In genomic region chr19:6412798-6413197, GRCm38 (mm10) we compare ENCODE assay signal across 18 mouse cellular contexts. TPM values are rescaled to one million over a fixed set of nuclear protein-coding genes. Genes with fewer than 3 reads are reported as not detected.
DNase-seq lines count a peak whose midpoint lies in the region; ATAC-seq and TF ChIP-seq lines count a peak whose summit lies in the region.
"Had no signal": no experiment of that assay in that cellular context is flagged by ENCODE, and none has a peak within 500 bp of the region (broad histone marks: within the 10 kb centered on the region; RNA-seq: fewer than 3 reads in every experiment).

No protein-coding gene starts in this region.

- no peak overlapping the region for H3K4me3 ChIP-seq in forebrain, embryonic 10.5 days
- H3K4me3 ChIP-seq in forebrain, embryonic 11.5 days (ENCODE audit: low read depth, low read length), result no peak overlapping the region
- H3K4me3 ChIP-seq in intestine, embryonic 15.5 days (replicated peaks), result no peak overlapping the region
- no peak overlapping the region for H3K4me3 ChIP-seq in intestine, embryonic 16.5 days (ENCODE audit: low read length)
- peak overlapping the region; percentile 78 for H3K4me3 ChIP-seq in E14TG2a.4 (replicated peaks; ENCODE audit: low read length)
- peak overlapping the region; percentile 21; the same call in 1 of the 2 replicates for H3K4me3 ChIP-seq in brown adipose tissue, adult 24 weeks (ENCODE audit: insufficient read depth, low read depth, low read length)
- H3K4me3 ChIP-seq in left cerebral cortex, adult 2 months, result no peak overlapping the region
- H3K4me3 ChIP-seq: forebrain, embryonic 13.5 days; stomach, embryonic 15.5 days had no signal

- H3K27me3 ChIP-seq in forebrain, embryonic 10.5 days (ENCODE audit: poor library complexity, severe bottlenecking), result peaks cover 23% of the 10 kb centered on the region
- H3K27me3 ChIP-seq in forebrain, embryonic 11.5 days (ENCODE audit: control insufficient read depth, insufficient read depth, low read length), result no peaks in the 10 kb centered on the region
- 0 out of 2 replicates have a peak, but pooled peaks cover 13% of the 10 kb centered on the region for H3K27me3 ChIP-seq in intestine, embryonic 15.5 days (replicated peaks)
- H3K27me3 ChIP-seq in intestine, embryonic 16.5 days (replicated peaks; ENCODE audit: control insufficient read depth, insufficient read depth, low read length), result peaks cover 8% of the 10 kb centered on the region
- H3K27me3 ChIP-seq in E14TG2a.4 (ENCODE audit: insufficient read depth, low read length), result peaks cover 8% of the 10 kb centered on the region; the same call in 1 of the 2 replicates
- H3K27me3 ChIP-seq: forebrain, embryonic 13.5 days had no signal

- no peaks in the 10 kb centered on the region for H3K9me3 ChIP-seq in forebrain, embryonic 10.5 days
- no peaks in the 10 kb centered on the region for H3K9me3 ChIP-seq in forebrain, embryonic 11.5 days (ENCODE audit: control insufficient read depth, low read length)
- no peaks in the 10 kb centered on the region for H3K9me3 ChIP-seq in intestine, embryonic 15.5 days
- no peaks in the 10 kb centered on the region for H3K9me3 ChIP-seq in intestine, embryonic 16.5 days (ENCODE audit: control insufficient read depth, low read length)
- H3K9me3 ChIP-seq in E14TG2a.4 (ENCODE audit: low read length), result no peaks in the 10 kb centered on the region
- H3K9me3 ChIP-seq: forebrain, embryonic 13.5 days; stomach, embryonic 15.5 days had no signal

- H3K4me1 ChIP-seq in forebrain, embryonic 10.5 days, result peaks cover 59% of the 10 kb centered on the region
- H3K4me1 ChIP-seq in forebrain, embryonic 11.5 days (replicated peaks; ENCODE audit: control insufficient read depth, insufficient read depth, low read length), result peaks cover 23% of the 10 kb centered on the region
- H3K4me1 ChIP-seq in intestine, embryonic 15.5 days (replicated peaks), result peaks cover 3% of the 10 kb centered on the region; the same call in 1 of the 2 replicates
- H3K4me1 ChIP-seq in intestine, embryonic 16.5 days (ENCODE audit: control insufficient read depth, insufficient read depth, low read length), result peaks cover 10% of the 10 kb centered on the region; the same call in 1 of the 2 replicates
- H3K4me1 ChIP-seq in E14TG2a.4 (replicated peaks; ENCODE audit: low read depth, low read length), result peaks cover 100% of the 10 kb centered on the region
- H3K4me1 ChIP-seq in brown adipose tissue, adult 24 weeks (ENCODE audit: control insufficient read depth, insufficient read depth, insufficient read length, low read length), result no peaks in the 10 kb centered on the region; the same call in 1 of the 2 replicates

- WGBS in forebrain, embryonic 10.5 days, result 58% methylated on average over 14 of the region's 14 CpGs
- WGBS in forebrain, embryonic 11.5 days, result 71% methylated on average over 14 of the region's 14 CpGs
- 55% methylated on average over 14 of the region's 14 CpGs for WGBS in intestine, embryonic 15.5 days
- WGBS in intestine, embryonic 16.5 days, result 54% methylated on average over 14 of the region's 14 CpGs

- H3K36me3 ChIP-seq in forebrain, embryonic 10.5 days (replicated peaks), result no peaks in the 10 kb centered on the region
- no peaks in the 10 kb centered on the region for H3K36me3 ChIP-seq in forebrain, embryonic 11.5 days (ENCODE audit: control insufficient read depth, insufficient read depth, low read length)
- H3K36me3 ChIP-seq in intestine, embryonic 15.5 days, result no peaks in the 10 kb centered on the region
- no peaks in the 10 kb centered on the region for H3K36me3 ChIP-seq in intestine, embryonic 16.5 days (ENCODE audit: control insufficient read depth, insufficient read depth, low read length)
- peaks cover 38% of the 10 kb centered on the region for H3K36me3 ChIP-seq in E14TG2a.4 (ENCODE audit: insufficient read depth, low read length)
- H3K36me3 ChIP-seq: stomach, embryonic 15.5 days had no signal

- H3K4me2 ChIP-seq in forebrain, embryonic 11.5 days (ENCODE audit: low read depth, low read length, severe bottlenecking), result no peak overlapping the region
- H3K4me2 ChIP-seq in intestine, embryonic 15.5 days (replicated peaks), result no peak overlapping the region
- no peak overlapping the region for H3K4me2 ChIP-seq in intestine, embryonic 16.5 days (ENCODE audit: low read depth, low read length)
- H3K4me2 ChIP-seq: forebrain, embryonic 13.5 days; hindbrain, embryonic 14.5 days; stomach, embryonic 15.5 days had no signal

- H3K9ac ChIP-seq in forebrain, embryonic 11.5 days (ENCODE audit: low read length), result no peak overlapping the region
- no peak overlapping the region for H3K9ac ChIP-seq in intestine, embryonic 15.5 days
- no peak overlapping the region for H3K9ac ChIP-seq in intestine, embryonic 16.5 days (ENCODE audit: low read depth, low read length)
- H3K9ac ChIP-seq: forebrain, embryonic 13.5 days; hindbrain, embryonic 14.5 days; stomach, embryonic 15.5 days had no signal

- no peak for TF ChIP-seq CTCF in E14TG2a.4 (conservative IDR thresholded peaks at IDR 0.05; ENCODE audit: low read length)
- TF ChIP-seq CTCF in left cerebral cortex, adult 2 months (IDR thresholded peaks at IDR 0.05), result no peak

- intact Hi-C loops in left cerebral cortex, adult 2 months (cut with DNase I), result no loop called here

- ATAC-seq in forebrain, embryonic 11.5 days (replicated peaks; ENCODE audit: low FRiP score), result no peak
- peak; percentile 7; the same call in 1 of the 2 replicates for ATAC-seq in intestine, embryonic 15.5 days
- no peak for ATAC-seq in intestine, embryonic 16.5 days
- ATAC-seq: forebrain, embryonic 13.5 days; inflammation-experienced regulatory T-cells, adult 6 months had no signal

- H3K27ac ChIP-seq in forebrain, embryonic 10.5 days, result peak overlapping the region; percentile 1; the same call in 1 of the 2 replicates
- no peak overlapping the region for H3K27ac ChIP-seq in forebrain, embryonic 11.5 days (ENCODE audit: low read depth, low read length)
- no peak overlapping the region for H3K27ac ChIP-seq in intestine, embryonic 15.5 days
- H3K27ac ChIP-seq in intestine, embryonic 16.5 days (ENCODE audit: low read length), result no peak overlapping the region
- no peak overlapping the region for H3K27ac ChIP-seq in brown adipose tissue, adult 24 weeks (replicated peaks; ENCODE audit: low read depth, low read length)
- no peak overlapping the region for H3K27ac ChIP-seq in left cerebral cortex, adult 2 months
- H3K27ac ChIP-seq: forebrain, embryonic 13.5 days; hindbrain, embryonic 14.5 days; macrophage; stomach, embryonic 15.5 days had no signal

- DNase-seq in forebrain, embryonic 10.5 days (ENCODE audit: extremely low spot score, low spot score), result no peak
- no peak for DNase-seq in forebrain, embryonic 11.5 days (ENCODE audit: low spot score)
- no peak for DNase-seq in spleen, postnatal 4 days (ENCODE audit: low spot score in 2 of 2)
- DNase-seq in left cerebral cortex, adult 2 months (ENCODE audit: extremely low spot score in 1 of 2, low spot score in 2 of 2), result no peak
- DNase-seq: adrenal gland, postnatal 14 days; cerebellum, adult 9-11 months; kidney, adult 9 months had no signal

RNA-seq across cellular contexts. Expression of gene Nrxn2, which starts 5.7 kb away (rescaled TPM):
- polyA plus RNA-seq in forebrain, embryonic 10.5 days (2016; fragmentation: Nextera tagmentation; extraction: Ambion mirVana), result 2.8 and 3.1 TPM in 2 replicates
- polyA plus RNA-seq in forebrain, embryonic 11.5 days (2014; fragmentation: Nextera tagmentation; extraction: Ambion mirVana), result 8.1 and 10.4 TPM in 2 replicates
- polyA plus RNA-seq in intestine, embryonic 15.5 days (2015; fragmentation: Nextera tagmentation; extraction: Ambion mirVana), result 1.1 and 2.0 TPM in 2 replicates
- polyA plus RNA-seq in intestine, embryonic 16.5 days (2015; fragmentation: Nextera tagmentation; extraction: Ambion mirVana), result 0.73 and 0.97 TPM in 2 replicates
- 1.1 and 2.3 TPM in 2 replicates for polyA plus RNA-seq in brown adipose tissue, adult 24 weeks (2012; ENCODE audit: insufficient read depth, insufficient read length, missing spikeins)
- 100 to 1,000 TPM; 618 to 620 TPM for total RNA-seq in left cerebral cortex, adult 2 months (2021)
- total RNA-seq: common myeloid progenitor, adult 5-6 weeks; granulocyte monocyte progenitor cell, adult 5-6 weeks had no signal
- polyA plus RNA-seq: macrophage had no signal

RNA-seq across cellular contexts. Expression of gene Rasgrp2, which starts 13.7 kb away (rescaled TPM):
- 15.6 and 17.0 TPM in 2 replicates for polyA plus RNA-seq in forebrain, embryonic 10.5 days (2016; fragmentation: Nextera tagmentation; extraction: Ambion mirVana)
- 9.5 and 12.9 TPM in 2 replicates for polyA plus RNA-seq in forebrain, embryonic 11.5 days (2014; fragmentation: Nextera tagmentation; extraction: Ambion mirVana)
- 36.9 and 48.6 TPM in 2 replicates for polyA plus RNA-seq in intestine, embryonic 15.5 days (2015; fragmentation: Nextera tagmentation; extraction: Ambion mirVana)
- polyA plus RNA-seq in intestine, embryonic 16.5 days (2015; fragmentation: Nextera tagmentation; extraction: Ambion mirVana), result 41.8 and 47.0 TPM in 2 replicates
- polyA plus RNA-seq in brown adipose tissue, adult 24 weeks (2012; ENCODE audit: insufficient read depth, insufficient read length, missing spikeins), result 38.9 and 50.2 TPM in 2 replicates
- total RNA-seq in left cerebral cortex, adult 2 months (2021), result 10 to 100 TPM; 61.1 to 72.2 TPM

RNA-seq across cellular contexts. Expression of gene Pygm, which starts 28.6 kb away (rescaled TPM):
- polyA plus RNA-seq in forebrain, embryonic 10.5 days (2016; fragmentation: Nextera tagmentation; extraction: Ambion mirVana), result 0.83 and 2.0 TPM in 2 replicates
- 1.2 TPM in 2 replicates for polyA plus RNA-seq in forebrain, embryonic 11.5 days (2014; fragmentation: Nextera tagmentation; extraction: Ambion mirVana)
- 6.1 and 6.3 TPM in 2 replicates for polyA plus RNA-seq in intestine, embryonic 15.5 days (2015; fragmentation: Nextera tagmentation; extraction: Ambion mirVana)
- 6.0 and 6.8 TPM in 2 replicates for polyA plus RNA-seq in intestine, embryonic 16.5 days (2015; fragmentation: Nextera tagmentation; extraction: Ambion mirVana)
- 28.7 and 48.3 TPM in 2 replicates for polyA plus RNA-seq in brown adipose tissue, adult 24 weeks (2012; ENCODE audit: insufficient read depth, insufficient read length, missing spikeins)
- total RNA-seq in left cerebral cortex, adult 2 months (2021), result 10 to 100 TPM; 28.4 to 32.7 TPM

RNA-seq across cellular contexts. Expression of gene Sf1, which starts 49.3 kb away (rescaled TPM):
- 201 TPM in 2 replicates for polyA plus RNA-seq in forebrain, embryonic 10.5 days (2016; fragmentation: Nextera tagmentation; extraction: Ambion mirVana)
- polyA plus RNA-seq in forebrain, embryonic 11.5 days (2014; fragmentation: Nextera tagmentation; extraction: Ambion mirVana), result 275 and 283 TPM in 2 replicates
- polyA plus RNA-seq in intestine, embryonic 15.5 days (2015; fragmentation: Nextera tagmentation; extraction: Ambion mirVana), result 118 and 129 TPM in 2 replicates
- 94.7 and 103 TPM in 2 replicates for polyA plus RNA-seq in intestine, embryonic 16.5 days (2015; fragmentation: Nextera tagmentation; extraction: Ambion mirVana)
- polyA plus RNA-seq in brown adipose tissue, adult 24 weeks (2012; ENCODE audit: insufficient read depth, insufficient read length, missing spikeins), result 47.9 and 56.8 TPM in 2 replicates
- 100 to 1,000 TPM; 208 to 212 TPM for total RNA-seq in left cerebral cortex, adult 2 months (2021)

Comparison
In these comparisons a context has a peak if more than half of its experiments do, and no peak if none do; other contexts are left out.
1. H3K4me3 ChIP-seq: peak in E14TG2a.4 (single experiment) and brown adipose tissue, adult 24 weeks (single experiment); none in forebrain, embryonic 10.5 days (single experiment), forebrain, embryonic 11.5 days (single experiment), intestine, embryonic 15.5 days (single experiment), intestine, embryonic 16.5 days (single experiment) and left cerebral cortex, adult 2 months (single experiment).